Mouse (Mus musculus): ENCODE measurements around the gene Adgrf5. TPM values are rescaled to one million over a fixed set of nuclear protein-coding genes. Genes with fewer than 3 reads are reported as not detected.

Gene Adgrf5
- polyA plus RNA-seq, 1 experiment from 2014 or later = 7.1 TPM

Other genes with a start within 250 kb of the Adgrf5 start
- gene Adgrf1, start 90.1 kb upstream of the Adgrf5 start, polyA plus RNA-seq (2014; fragmentation: Nextera tagmentation; extraction: Ambion mirVana) = not detected in 2 replicates
- gene Mep1a, start 142.4 kb downstream of the Adgrf5 start, polyA plus RNA-seq (2014; fragmentation: Nextera tagmentation; extraction: Ambion mirVana) = not detected in 2 replicates
- gene Ankrd66, start 183.2 kb downstream of the Adgrf5 start, polyA plus RNA-seq (2014; fragmentation: Nextera tagmentation; extraction: Ambion mirVana) = 0.35 TPM in 1 of 2 replicates, not detected in the other
- gene Pla2g7, start 207.6 kb downstream of the Adgrf5 start, polyA plus RNA-seq (2014; fragmentation: Nextera tagmentation; extraction: Ambion mirVana) = 2.9 and 3.3 TPM in 2 replicates

Measured in forebrain, embryonic 11.5 days (tissue).